Comparison of ENCODE assay signal across 8 mouse cellular contexts in genomic region chr11:114812731-114813240, GRCm38 (mm10). TPM values are rescaled to one million over a fixed set of nuclear protein-coding genes. Genes with fewer than 3 reads are reported as not detected.
DNase-seq lines count a peak whose midpoint lies in the region; ATAC-seq and TF ChIP-seq lines count a peak whose summit lies in the region.

No protein-coding gene starts in this region.

- intact Hi-C loops in gastrocnemius, adult 2 months (cut with DNase I): loop anchor here (1.0 kb wide), 2 partner anchors 65 to 100 kb away; no protein-coding TSS in a partner anchor
- intact Hi-C loops in left cerebral cortex, postnatal 14 days (cut with DNase I): loop anchor here (1.0 kb wide), 2 partner anchors 65 to 100 kb away; no protein-coding TSS in a partner anchor

- ATAC-seq in intestine, embryonic 15.5 days: peak; percentile 79
- no peak for ATAC-seq in activated CD4-positive, CD25-positive, alpha-beta regulatory T cell, adult 4 months

- DNase-seq in T-cell, adult 2 months (ENCODE audit: low spot score): peak; percentile 74
- DNase-seq in cerebellum, postnatal 25 days: peak; percentile 97 to 99
- peak; percentile 93 for DNase-seq in gastrocnemius, adult 2 months
- DNase-seq in left cerebral cortex, postnatal 14 days (ENCODE audit: low spot score in 2 of 2): peak; percentile 85 to 92
- DNase-seq in mesoderm, embryonic 11.5 days (ENCODE audit: low read depth, low spot score): peak; percentile 91
- DNase-seq in skeletal muscle tissue, adult 2 months (ENCODE audit: low read depth, low spot score): peak; percentile 76

- peak; percentile 97 for TF ChIP-seq CTCF in gastrocnemius, adult 2 months (IDR thresholded peaks at IDR 0.05)

- no peaks in the 10 kb centered on the region for H3K36me3 ChIP-seq in intestine, embryonic 15.5 days

- 11% methylated on average over 6 of the region's 6 CpGs for WGBS in intestine, embryonic 15.5 days

- H3K4me2 ChIP-seq in intestine, embryonic 15.5 days (replicated peaks): no peak overlapping the region

- H3K4me1 ChIP-seq in intestine, embryonic 15.5 days (replicated peaks): 0 out of 2 replicates have a peak, but pooled peaks cover under 1% of the 10 kb centered on the region

- no peak overlapping the region for H3K4me3 ChIP-seq in gastrocnemius, adult 2 months
- no peak overlapping the region for H3K4me3 ChIP-seq in intestine, embryonic 15.5 days (replicated peaks)

- no peaks in the 10 kb centered on the region for H3K27me3 ChIP-seq in intestine, embryonic 15.5 days (replicated peaks)

- no peaks in the 10 kb centered on the region for H3K9me3 ChIP-seq in intestine, embryonic 15.5 days

- no peak overlapping the region for H3K9ac ChIP-seq in intestine, embryonic 15.5 days

- H3K27ac ChIP-seq in gastrocnemius, adult 2 months: peak overlapping the region; percentile 31; the same call in 1 of the 2 replicates
- H3K27ac ChIP-seq in intestine, embryonic 15.5 days: no peak overlapping the region

RNA-seq across cellular contexts. Expression of gene Gpr142, which starts 14.1 kb away (rescaled TPM):
- not detected for total RNA-seq in gastrocnemius, adult 2 months (2021)
- polyA plus RNA-seq in intestine, embryonic 15.5 days (2015; fragmentation: Nextera tagmentation; extraction: Ambion mirVana): 0.21 and 0.51 TPM in 2 replicates
- total RNA-seq in left cerebral cortex, postnatal 14 days (2021): not detected
- polyA plus RNA-seq in activated CD4-positive, CD25-positive, alpha-beta regulatory T cell, adult 4 months (2017; shearing (Covaris generic)): not detected

RNA-seq across cellular contexts. Expression of gene Btbd17, which starts 17.0 kb away (rescaled TPM):
- total RNA-seq in gastrocnemius, adult 2 months (2021): not detected
- polyA plus RNA-seq in intestine, embryonic 15.5 days (2015; fragmentation: Nextera tagmentation; extraction: Ambion mirVana): 1.4 and 1.5 TPM in 2 replicates
- total RNA-seq in left cerebral cortex, postnatal 14 days (2021): 10 to 100 TPM; 38.4 to 38.6 TPM
- not detected for polyA plus RNA-seq in activated CD4-positive, CD25-positive, alpha-beta regulatory T cell, adult 4 months (2017; shearing (Covaris generic))

RNA-seq across cellular contexts. Expression of gene Gprc5c, which starts 38.2 kb away (rescaled TPM):
- total RNA-seq in gastrocnemius, adult 2 months (2021): 10 to 100 TPM; 45.4 to 82.1 TPM
- polyA plus RNA-seq in intestine, embryonic 15.5 days (2015; fragmentation: Nextera tagmentation; extraction: Ambion mirVana): 15.5 and 16.0 TPM in 2 replicates
- total RNA-seq in left cerebral cortex, postnatal 14 days (2021): 1 to 10 TPM; 4.0 to 4.6 TPM
- under 1 TPM in 1 of 2 experiments, not detected in 1; 0.15 TPM for polyA plus RNA-seq in activated CD4-positive, CD25-positive, alpha-beta regulatory T cell, adult 4 months (2017; shearing (Covaris generic))

RNA-seq across cellular contexts. Expression of gene Kif19a, which starts 47.6 kb away (rescaled TPM):
- under 1 TPM; 0.54 to 0.56 TPM for total RNA-seq in gastrocnemius, adult 2 months (2021)
- 0.33 and 0.45 TPM in 2 replicates for polyA plus RNA-seq in intestine, embryonic 15.5 days (2015; fragmentation: Nextera tagmentation; extraction: Ambion mirVana)
- 10 to 100 TPM in 1 of 2 experiments, 1 to 10 TPM in 1; 8.8 to 11.2 TPM for total RNA-seq in left cerebral cortex, postnatal 14 days (2021)
- under 1 TPM in 1 of 2 experiments, not detected in 1; 0.22 TPM for polyA plus RNA-seq in activated CD4-positive, CD25-positive, alpha-beta regulatory T cell, adult 4 months (2017; shearing (Covaris generic))

Comparison
In these comparisons a context has a peak if more than half of its experiments do, and no peak if none do; other contexts are left out.
1. RNA of gene Btbd17, which starts 17.0 kb away (total RNA-seq): 38.4 to 38.6 TPM in left cerebral cortex, postnatal 14 days; not detected in gastrocnemius, adult 2 months; every median in the first group is over 10 times any median in the second.
2. RNA of gene Gprc5c, which starts 38.2 kb away (total RNA-seq): 45.4 to 82.1 TPM in gastrocnemius, adult 2 months; 4.0 to 4.6 TPM in left cerebral cortex, postnatal 14 days; every median in the first group is over 4 times any median in the second.
3. Peak in every context shown above with its lines, with median percentiles within 50 percentile points of each other: DNase-seq.